Comparison of ENCODE assay signal across 16 mouse cellular contexts in the genomic region with DNA sequence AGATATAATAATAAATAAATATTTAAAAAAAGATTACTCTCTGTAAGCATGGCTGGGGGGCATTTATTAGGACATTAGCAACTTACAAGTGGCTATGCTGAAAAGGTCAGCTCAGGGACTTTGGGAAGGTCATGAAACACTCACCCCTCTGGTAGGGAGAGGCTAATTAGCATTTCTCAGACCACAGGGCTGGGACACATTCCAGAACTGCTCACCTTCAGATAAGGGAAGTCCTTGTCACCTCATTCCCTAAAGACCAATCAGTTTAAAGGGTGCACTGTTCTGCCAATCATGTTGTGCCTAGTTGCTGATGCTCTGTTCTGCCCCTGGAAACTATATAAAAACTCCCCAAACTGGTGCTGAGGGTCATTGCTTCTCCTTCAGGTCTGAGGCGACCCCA.
"Had no signal": no experiment of that assay in that cellular context is flagged by ENCODE, and none has a peak within 500 bp of the region (broad histone marks: within the 10 kb centered on the region; RNA-seq: fewer than 3 reads in every experiment).

No protein-coding gene starts in this region.

- H3K4me3 ChIP-seq: midbrain, embryonic 10.5 days; midbrain, embryonic 12.5 days; myocyte; neural tube, embryonic 13.5 days; neural tube, embryonic 15.5 days; stomach, embryonic 15.5 days had no signal

- H3K36me3 ChIP-seq: midbrain, embryonic 10.5 days; midbrain, embryonic 12.5 days; neural tube, embryonic 13.5 days; neural tube, embryonic 15.5 days; stomach, embryonic 15.5 days had no signal

- DNase-seq: lung, adult 18-20 months; lung, embryonic 14.5 days; lung, postnatal 10 days; lung, postnatal 4 days; midbrain, embryonic 14.5 days; retina, postnatal 1 day; right cerebral cortex, adult 18-20 months; thymus, postnatal 14 days; thymus, postnatal 4 days had no signal

- H3K4me1 ChIP-seq: midbrain, embryonic 10.5 days; midbrain, embryonic 12.5 days; neural tube, embryonic 13.5 days; neural tube, embryonic 15.5 days; stomach, embryonic 15.5 days had no signal

- H3K9ac ChIP-seq: lung, embryonic 14.5 days; midbrain, embryonic 12.5 days; neural tube, embryonic 13.5 days; neural tube, embryonic 15.5 days; stomach, embryonic 15.5 days had no signal

- H3K27me3 ChIP-seq: midbrain, embryonic 12.5 days; neural tube, embryonic 13.5 days; neural tube, embryonic 15.5 days; stomach, embryonic 15.5 days had no signal

- H3K9me3 ChIP-seq: midbrain, embryonic 10.5 days; midbrain, embryonic 12.5 days; neural tube, embryonic 13.5 days; neural tube, embryonic 15.5 days; stomach, embryonic 15.5 days had no signal

- H3K27ac ChIP-seq: midbrain, embryonic 10.5 days; midbrain, embryonic 12.5 days; neural tube, embryonic 13.5 days; neural tube, embryonic 15.5 days; stomach, embryonic 15.5 days; stomach, postnatal 0 days had no signal
